In genomic region chr6:65472455-65472854, GRCm38 (mm10) we compare ENCODE assay signal across 22 mouse cellular contexts. TPM values are rescaled to one million over a fixed set of nuclear protein-coding genes. Genes with fewer than 3 reads are reported as not detected.
"Had no signal": no experiment of that assay in that cellular context is flagged by ENCODE, and none has a peak within 500 bp of the region (broad histone marks: within the 10 kb centered on the region; RNA-seq: fewer than 3 reads in every experiment).

No protein-coding gene starts in this region.

- DNase-seq: lung, adult 18-20 months; lung, embryonic 14.5 days; lung, postnatal 10 days; lung, postnatal 4 days; midbrain, embryonic 14.5 days; retina, postnatal 1 day; right cerebral cortex, adult 18-20 months; right cerebral cortex, postnatal 25 days; right cerebral cortex, postnatal 4 days; spleen, adult 18-20 months; thymus, adult 18-20 months; thymus, postnatal 14 days; thymus, postnatal 36 days had no signal

- H3K9ac ChIP-seq: lung, embryonic 14.5 days; midbrain, embryonic 12.5 days; neural tube, embryonic 13.5 days; neural tube, embryonic 15.5 days had no signal

- H3K27me3 ChIP-seq: midbrain, embryonic 12.5 days; neural tube, embryonic 13.5 days; neural tube, embryonic 15.5 days had no signal

- H3K36me3 ChIP-seq: midbrain, embryonic 10.5 days; midbrain, embryonic 12.5 days; neural tube, embryonic 13.5 days; neural tube, embryonic 15.5 days had no signal

- H3K27ac ChIP-seq: midbrain, embryonic 10.5 days; midbrain, embryonic 12.5 days; neural tube, embryonic 13.5 days; neural tube, embryonic 15.5 days had no signal

- H3K4me3 ChIP-seq: midbrain, embryonic 10.5 days; midbrain, embryonic 12.5 days; myocyte; neural tube, embryonic 13.5 days; neural tube, embryonic 15.5 days had no signal

- H3K4me1 ChIP-seq: midbrain, embryonic 10.5 days; midbrain, embryonic 12.5 days; neural tube, embryonic 13.5 days; neural tube, embryonic 15.5 days had no signal

- H3K4me2 ChIP-seq: lung, embryonic 14.5 days; midbrain, embryonic 12.5 days; neural tube, embryonic 13.5 days; neural tube, embryonic 15.5 days had no signal

- H3K9me3 ChIP-seq: midbrain, embryonic 10.5 days; midbrain, embryonic 12.5 days; neural tube, embryonic 13.5 days; neural tube, embryonic 15.5 days had no signal

RNA-seq across cellular contexts. Expression of gene Tnip3, which starts 52.7 kb away (rescaled TPM):
- polyA plus RNA-seq: midbrain, embryonic 10.5 days; midbrain, embryonic 12.5 days; midbrain, embryonic 14.5 days; midbrain, embryonic 16.5 days; neural tube, embryonic 11.5 days; neural tube, embryonic 13.5 days; neural tube, embryonic 15.5 days; small intestine, adult 2 months; stomach, embryonic 14.5 days had no signal
